Mouse (Mus musculus) cerebellum, adult 9-11 months (tissue): ENCODE results near the gene Ccpg1os.

Source experiments
- DNase-seq: peaks from one replicate; pipeline ENCODE4 v3.0.0; 2022

Ccpg1os gene

GRCm38 (mm10) chr9:72975242-72975641, 9.9 kb downstream of the Ccpg1os start:
- no peak for DNase-seq

- DNase-seq = no peak
Observed at GRCm38 (mm10) chr9:72974734-72975133, 10.4 kb downstream of the Ccpg1os start.

- DNase-seq = no peak
Observed at GRCm38 (mm10) chr9:72972984-72973383, 12.2 kb downstream of the Ccpg1os start.

GRCm38 (mm10) chr9:72972435-72972834, 12.7 kb downstream of the Ccpg1os start:
- no peak for DNase-seq

- DNase-seq = no peak
Observed at GRCm38 (mm10) chr9:72969874-72970273, 15.3 kb downstream of the Ccpg1os start.

GRCm38 (mm10) chr9:72968349-72969061, 16.7 kb downstream of the Ccpg1os start:
- peak; percentile 71 for DNase-seq

- DNase-seq = no peak
Observed at GRCm38 (mm10) chr9:72961959-72962358, 23.2 kb downstream of the Ccpg1os start.

- no peak for DNase-seq
Observed at GRCm38 (mm10) chr9:72961346-72961745, 23.8 kb downstream of the Ccpg1os start.

GRCm38 (mm10) chr9:72958521-72959450, 26.4 kb downstream of the Ccpg1os start, which contains the start of the genes Dyx1c1 and Gm44503:
TSS of gene Dyx1c1 (plus strand) at chr9:72958785.
TSS of gene Gm44503 (plus strand) at chr9:72958852.
- DNase-seq = peak; percentile 70

- DNase-seq = no peak
Observed at GRCm38 (mm10) chr9:72955546-72955945, 29.6 kb downstream of the Ccpg1os start.

GRCm38 (mm10) chr9:72954746-72955145, 30.4 kb downstream of the Ccpg1os start:
- DNase-seq = no peak

- no peak for DNase-seq
Observed at GRCm38 (mm10) chr9:72949572-72949971, 35.6 kb downstream of the Ccpg1os start.

- DNase-seq = no peak
Observed at GRCm38 (mm10) chr9:72947010-72947409, 38.2 kb downstream of the Ccpg1os start.

GRCm38 (mm10) chr9:72944286-72944685, 40.9 kb downstream of the Ccpg1os start:
- no peak for DNase-seq

GRCm38 (mm10) chr9:72943424-72943823, 41.8 kb downstream of the Ccpg1os start:
- no peak for DNase-seq

GRCm38 (mm10) chr9:72936301-72936700, 48.9 kb downstream of the Ccpg1os start:
- no peak for DNase-seq

- no peak for DNase-seq
Observed at GRCm38 (mm10) chr9:72935309-72935708, 49.9 kb downstream of the Ccpg1os start.

- DNase-seq = no peak
Observed at GRCm38 (mm10) chr9:72931166-72931790, 53.9 kb downstream of the Ccpg1os start.
